In the genomic region with DNA sequence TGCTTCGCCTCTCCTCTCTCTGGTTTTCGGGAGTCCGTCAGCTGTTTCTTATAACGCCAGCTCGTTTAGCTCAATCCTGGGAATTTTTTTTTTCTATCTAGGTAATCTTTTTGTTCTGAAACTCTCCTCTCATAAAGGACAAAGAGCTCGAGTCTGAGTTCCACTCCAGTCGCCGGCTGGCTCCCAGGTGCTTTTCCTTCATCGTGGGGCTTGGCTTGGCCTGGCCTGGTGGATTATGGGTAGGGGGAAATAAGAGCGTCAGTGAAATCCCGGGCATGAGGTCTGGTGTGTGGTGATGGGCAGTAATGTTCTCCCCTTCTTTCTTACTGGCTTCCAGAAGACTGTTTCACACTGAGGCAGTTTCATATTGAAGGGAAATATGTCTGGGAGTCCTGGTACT, we compare ENCODE assay signal across 7 mouse cellular contexts.
DNase-seq lines count a peak whose midpoint lies in the region; ATAC-seq and TF ChIP-seq lines count a peak whose summit lies in the region.

No protein-coding gene starts in this region.

- no peaks in the 10 kb centered on the region for H3K9me3 ChIP-seq in forebrain, embryonic 14.5 days (replicated peaks; ENCODE audit: control insufficient read depth, low read length)
- H3K9me3 ChIP-seq in intestine, embryonic 14.5 days (ENCODE audit: control insufficient read depth, low read length) = no peaks in the 10 kb centered on the region

- peak overlapping the region; percentile 91 for H3K27ac ChIP-seq in left cerebral cortex, adult 2 months
- H3K27ac ChIP-seq in forebrain, embryonic 14.5 days (ENCODE audit: low read depth, low read length) = peak overlapping the region; percentile 70
- peak overlapping the region; percentile 94 for H3K27ac ChIP-seq in intestine, embryonic 14.5 days (ENCODE audit: low read depth)
- peak overlapping the region; percentile 83 for H3K27ac ChIP-seq in olfactory bulb, adult 2 months (ENCODE audit: insufficient read depth, low read depth, low read length)

- 30% methylated on average over 11 of the region's 11 CpGs for WGBS in forebrain, embryonic 14.5 days
- WGBS in intestine, embryonic 14.5 days = 48% methylated on average over 11 of the region's 11 CpGs
- 19% methylated on average over 11 of the region's 11 CpGs for whole genome bisulfite sequencing in olfactory bulb, adult 2 months

- no peak for TF ChIP-seq POLR2A in olfactory bulb, adult 2 months (IDR thresholded peaks at IDR 0.05; ENCODE audit: insufficient read depth, low read depth, low read length)

- no peak for TF ChIP-seq CTCF in left cerebral cortex, adult 2 months (IDR thresholded peaks at IDR 0.05)
- no peak for TF ChIP-seq CTCF in olfactory bulb, adult 2 months (IDR thresholded peaks at IDR 0.05; ENCODE audit: insufficient read depth, low read depth, low read length)

- no peaks in the 10 kb centered on the region for H3K27me3 ChIP-seq in forebrain, embryonic 14.5 days (replicated peaks; ENCODE audit: control insufficient read depth, insufficient read depth, low read length)
- no peaks in the 10 kb centered on the region for H3K27me3 ChIP-seq in intestine, embryonic 14.5 days (replicated peaks; ENCODE audit: control insufficient read depth, insufficient read depth, low read length)

- no peak overlapping the region for H3K4me3 ChIP-seq in left cerebral cortex, adult 2 months
- H3K4me3 ChIP-seq in forebrain, embryonic 14.5 days (ENCODE audit: low read depth, low read length) = no peak overlapping the region
- H3K4me3 ChIP-seq in intestine, embryonic 14.5 days (ENCODE audit: low read depth, low read length) = no peak overlapping the region
- no peak overlapping the region for H3K4me3 ChIP-seq in olfactory bulb, adult 2 months (ENCODE audit: insufficient read depth, low read depth, low read length)

- H3K9ac ChIP-seq in forebrain, embryonic 14.5 days (ENCODE audit: low read length) = no peak overlapping the region; the same call in 1 of the 2 replicates
- H3K9ac ChIP-seq in intestine, embryonic 14.5 days (ENCODE audit: low read length) = no peak overlapping the region; the same call in 1 of the 2 replicates

- 0 out of 2 replicates have a peak overlapping the region, but pooled peaks have one; percentile 20 for H3K4me2 ChIP-seq in forebrain, embryonic 14.5 days (ENCODE audit: low read length)
- 0 out of 2 replicates have a peak overlapping the region, but pooled peaks have one; percentile 22 for H3K4me2 ChIP-seq in intestine, embryonic 14.5 days (ENCODE audit: low read length)

- H3K4me1 ChIP-seq in forebrain, embryonic 14.5 days (ENCODE audit: control insufficient read depth, insufficient read depth, low read length) = peaks cover 15% of the 10 kb centered on the region; the same call in 1 of the 2 replicates
- peaks cover 37% of the 10 kb centered on the region for H3K4me1 ChIP-seq in intestine, embryonic 14.5 days (replicated peaks; ENCODE audit: control insufficient read depth, insufficient read depth, low read length)
- H3K4me1 ChIP-seq in olfactory bulb, adult 2 months (ENCODE audit: control insufficient read depth, insufficient read depth, low read length) = peaks cover 16% of the 10 kb centered on the region

- ATAC-seq in forebrain, embryonic 14.5 days = no peak
- no peak for ATAC-seq in intestine, embryonic 14.5 days (replicated peaks; ENCODE audit: low FRiP score, low TSS enrichment, low read depth)

- no peak for DNase-seq in left cerebral cortex, adult 2 months (ENCODE audit: extremely low spot score in 1 of 2, low spot score in 2 of 2)
- DNase-seq in left cerebral cortex, postnatal 4 days = no peak
- DNase-seq in forebrain, embryonic 14.5 days (ENCODE audit: low spot score) = no peak
- no peak for DNase-seq in intestine, embryonic 14.5 days (ENCODE audit: low spot score)
- no peak for DNase-seq in cerebellum, adult 8-10 months
- DNase-seq in adrenal gland, adult (ENCODE audit: inconsistent age in 2 of 2, low spot score in 1 of 2) = no peak

- H3K36me3 ChIP-seq in forebrain, embryonic 14.5 days (ENCODE audit: control insufficient read depth, insufficient read depth, low read length) = no peaks in the 10 kb centered on the region
- H3K36me3 ChIP-seq in intestine, embryonic 14.5 days (ENCODE audit: control insufficient read depth, insufficient read depth, low read length) = no peaks in the 10 kb centered on the region

- intact Hi-C loops in left cerebral cortex, adult 2 months (cut with DNase I) = loop anchor here (5.0 kb wide), 2 partner anchors 74 to 106 kb away; no protein-coding TSS in a partner anchor
- intact Hi-C loops in left cerebral cortex, postnatal 4 days (cut with DNase I) = loop anchor here (10.0 kb wide), 1 partner anchor 71 kb away; no protein-coding TSS in a partner anchor
